Mouse (Mus musculus) megakaryocyte-erythroid progenitor cell, adult 5-6 weeks (primary cell): ENCODE data around the gene Prmt7. TPM values are rescaled to one million over a fixed set of nuclear protein-coding genes. Genes with fewer than 3 reads are reported as not detected.

ENCODE experiments used
- ATAC-seq: replicated peaks from 2 replicates; pipeline ENCODE4 v1.8.0; 2016; ENCODE audit warnings: mild to moderate bottlenecking, inconsistent platforms; ENCODE audit not compliant: severe bottlenecking, poor library complexity, low FRiP score, low TSS enrichment
- total RNA-seq, 2 experiments: library from RNA; stranded (forward) in 1 of 2; stranded (reverse) in 1 of 2; fragments of 200-1000, 215-1000 nt in 1 of 2; fragments of >200 nt in 1 of 2; fragmentation: Nextera tagmentation in 1 of 2; gene quantifications; 2 replicates each; pipeline ENCODE4 v1.2.3; 2014 to 2017

Prmt7 gene
- total RNA-seq, 2 experiments from 2014 or later = 30.3 to 55.0 TPM

GRCm38 (mm10) chr8:106278367-106279042, 67.8 kb downstream of the Prmt7 start:
- no peak for ATAC-seq

- no peak for ATAC-seq
Measured at GRCm38 (mm10) chr8:106280154-106280553, 69.4 kb downstream of the Prmt7 start.

- no peak for ATAC-seq
Measured at GRCm38 (mm10) chr8:106280844-106281243, 70.1 kb downstream of the Prmt7 start.

- ATAC-seq = no peak
Measured at GRCm38 (mm10) chr8:106287445-106287844, 76.7 kb downstream of the Prmt7 start.

- no peak for ATAC-seq
Measured at GRCm38 (mm10) chr8:106288732-106289131, 78.0 kb downstream of the Prmt7 start.

- ATAC-seq = no peak
Measured at GRCm38 (mm10) chr8:106289464-106289863, 78.7 kb downstream of the Prmt7 start.

GRCm38 (mm10) chr8:106292484-106293396, 82.0 kb downstream of the Prmt7 start:
- ATAC-seq = no peak

- ATAC-seq = no peak
Measured at GRCm38 (mm10) chr8:106298261-106298660, 87.5 kb downstream of the Prmt7 start.

GRCm38 (mm10) chr8:106298846-106299245, 88.1 kb downstream of the Prmt7 start:
- ATAC-seq = no peak

- ATAC-seq = no peak
Measured at GRCm38 (mm10) chr8:106299686-106300085, 89.0 kb downstream of the Prmt7 start.

- ATAC-seq = no peak
Measured at GRCm38 (mm10) chr8:106300739-106301715, 90.3 kb downstream of the Prmt7 start.

Other genes with a start within 250 kb of the Prmt7 start
- gene Slc12a4, start 244.8 kb upstream of the Prmt7 start, total RNA-seq (2014; fragmentation: Nextera tagmentation) = 11.4 and 14.2 TPM in 2 replicates
- gene Slc12a4, start 244.8 kb upstream of the Prmt7 start, total RNA-seq (2017) = 4.7 and 10.5 TPM in 2 replicates
- not detected in 2 replicates for gene Dpep3, start 231.5 kb upstream of the Prmt7 start, total RNA-seq (2014; fragmentation: Nextera tagmentation)
- gene Dpep3, start 231.5 kb upstream of the Prmt7 start, total RNA-seq (2017) = not detected in 2 replicates
- 23.0 and 28.9 TPM in 2 replicates for gene Dus2, start 219.6 kb upstream of the Prmt7 start, total RNA-seq (2014; fragmentation: Nextera tagmentation)
- 13.8 and 22.5 TPM in 2 replicates for gene Dus2, start 219.6 kb upstream of the Prmt7 start, total RNA-seq (2017)
- not detected in 2 replicates for gene Dpep2nb, start 205.0 kb upstream of the Prmt7 start, total RNA-seq (2014; fragmentation: Nextera tagmentation)
- gene Dpep2nb, start 205.0 kb upstream of the Prmt7 start, total RNA-seq (2017) = not detected in 2 replicates
- gene Ddx28, start 199.1 kb upstream of the Prmt7 start, total RNA-seq (2014; fragmentation: Nextera tagmentation) = 11.6 and 18.3 TPM in 2 replicates
- 11.8 and 14.4 TPM in 2 replicates for gene Ddx28, start 199.1 kb upstream of the Prmt7 start, total RNA-seq (2017)
- 102 and 103 TPM in 2 replicates for gene Nfatc3, start 152.1 kb upstream of the Prmt7 start, total RNA-seq (2014; fragmentation: Nextera tagmentation)
- 35.0 and 35.3 TPM in 2 replicates for gene Nfatc3, start 152.1 kb upstream of the Prmt7 start, total RNA-seq (2017)
- gene Esrp2, start 74.0 kb upstream of the Prmt7 start, total RNA-seq (2014; fragmentation: Nextera tagmentation) = 0.68 and 1.4 TPM in 2 replicates
- gene Esrp2, start 74.0 kb upstream of the Prmt7 start, total RNA-seq (2017) = not detected in 2 replicates
- 2.7 and 3.2 TPM in 2 replicates for gene Pla2g15, start 60.5 kb upstream of the Prmt7 start, total RNA-seq (2014; fragmentation: Nextera tagmentation)
- 0.84 and 3.2 TPM in 2 replicates for gene Pla2g15, start 60.5 kb upstream of the Prmt7 start, total RNA-seq (2017)
- gene Slc7a6, start 42.1 kb upstream of the Prmt7 start, total RNA-seq (2014; fragmentation: Nextera tagmentation) = 2.6 and 4.2 TPM in 2 replicates
- gene Slc7a6, start 42.1 kb upstream of the Prmt7 start, total RNA-seq (2017) = 5.1 and 6.7 TPM in 2 replicates
- 32.7 and 47.9 TPM in 2 replicates for gene Slc7a6os, start within 50 bp of the Prmt7 start, total RNA-seq (2014; fragmentation: Nextera tagmentation)
- gene Slc7a6os, start within 50 bp of the Prmt7 start, total RNA-seq (2017) = 50.5 and 58.1 TPM in 2 replicates
- gene Smpd3, start 127.1 kb downstream of the Prmt7 start, total RNA-seq (2014; fragmentation: Nextera tagmentation) = 0.07 TPM in 1 of 2 replicates, not detected in the other
- not detected in 2 replicates for gene Smpd3, start 127.1 kb downstream of the Prmt7 start, total RNA-seq (2017)
- 5.7 and 9.5 TPM in 2 replicates for gene Zfp90, start 204.4 kb downstream of the Prmt7 start, total RNA-seq (2014; fragmentation: Nextera tagmentation)
- gene Zfp90, start 204.4 kb downstream of the Prmt7 start, total RNA-seq (2017) = 5.3 and 9.1 TPM in 2 replicates